Mouse (Mus musculus) neural tube, embryonic 11.5 days (tissue): ENCODE data around the gene Amt. TPM values are rescaled to one million over a fixed set of nuclear protein-coding genes. Genes with fewer than 3 reads are reported as not detected.

Experiments used
- ATAC-seq: fragments of 200-750 bp; cut with Nextera tagmentation; 2 replicates; pipeline ENCODE4 v1.8.0; 2017; ENCODE audit warnings: moderate number of reproducible peaks, mild to moderate bottlenecking, moderate TSS enrichment, moderate library complexity; ENCODE audit not compliant: insufficient read depth, low FRiP score, low TSS enrichment
- DNase-seq: peaks from one replicate; pipeline ENCODE4 v3.0.0-alpha.2; 2015; ENCODE audit warnings: low spot score
- H3K27ac ChIP-seq: fragments of 300-500 bp; sonication (generic); 2 replicates; pipeline ENCODE4 v1.5.1; 2014; ENCODE audit warnings: low read depth, mild to moderate bottlenecking, low read length
- H3K27me3 ChIP-seq: fragments of 300-500 bp; sonication (generic); 2 replicates; pipeline ENCODE4 v1.6.1; 2014; ENCODE audit warnings: mild to moderate bottlenecking, low read length, mixed read lengths; ENCODE audit not compliant: control insufficient read depth, insufficient read depth
- H3K36me3 ChIP-seq: fragments of 300-500 bp; sonication (generic); 2 replicates; pipeline ENCODE4 v1.6.1; 2014; ENCODE audit warnings: mild to moderate bottlenecking, low read length, moderate library complexity, mixed read lengths; ENCODE audit not compliant: control insufficient read depth, insufficient read depth
- H3K4me1 ChIP-seq: fragments of 300-500 bp; sonication (generic); 2 replicates; pipeline ENCODE4 v1.6.1; 2014; ENCODE audit warnings: low read length, mixed read lengths; ENCODE audit not compliant: control insufficient read depth, insufficient read depth
- H3K4me2 ChIP-seq: fragments of 300-500 bp; sonication (generic); 2 replicates; pipeline ENCODE4 v1.6.1; 2014; ENCODE audit warnings: low read depth, mild to moderate bottlenecking, moderate library complexity
- H3K4me3 ChIP-seq: fragments of 300-500 bp; sonication (generic); 2 replicates; pipeline ENCODE4 v1.5.1; 2014; ENCODE audit warnings: low read depth, low read length
- H3K9ac ChIP-seq: fragments of 300-500 bp; sonication (generic); 2 replicates; pipeline ENCODE4 v1.6.1; 2014; ENCODE audit warnings: mild to moderate bottlenecking, low read length
- H3K9me3 ChIP-seq: fragments of 300-500 bp; sonication (generic); 2 replicates; pipeline ENCODE4 v1.6.1; 2016; ENCODE audit warnings: low read length; ENCODE audit not compliant: control insufficient read depth
- WGBS: fragments of 180-500 bp; shearing (Covaris S2); extraction: QIAGEN DNeasy Blood & Tissue Kit; methylation state at CpG from one replicate; pipeline ENCODE4 v1.1.7; 2014; 5-methylcytosine and 5-hydroxymethylcytosine counted together
- polyA plus RNA-seq: library from polyadenylated mRNA; unstranded; fragments of >200 nt; fragmentation: Nextera tagmentation; extraction: Ambion mirVana; gene quantifications from 2 replicates; pipeline ENCODE4 v1.2.1, GENCODE M21; 2014

Gene Amt
- 18.8 and 18.9 TPM in 2 replicates for polyA plus RNA-seq

GRCm38 (mm10) chr9:108296453-108297355 is at the start of gene Amt:
Amt (plus strand) TSS chr9:108296853.
- Histone ChIP-seq H3K4me2 (peak within 1 kb of the TSS; percentile 52), H3K9me3 (no peaks in the 10 kb centered on the region), H3K27me3 (no peaks in the 10 kb centered on the region), H3K9ac (peak within 1 kb of the TSS; percentile 55), H3K4me1 (peaks cover 7% of the 10 kb centered on the region), H3K4me3 (peak within 1 kb of the TSS; percentile 34), H3K36me3 (no peaks in the 10 kb centered on the region), H3K27ac (peak within 1 kb of the TSS; percentile 34; the same call in 1 of the 2 replicates)
- ATAC-seq (peak; percentile 83), DNase-seq (peak; percentile 70)
- 22% methylated on average over 18 of the region's 18 CpGs for WGBS

GRCm38 (mm10) chr9:108248957-108249356 is 47.7 kb upstream of the Amt start:
- ATAC-seq (no peak), DNase-seq (no peak)
- WGBS = 62% methylated on average over 5 of the region's 5 CpGs
- Histone ChIP-seq H3K4me2 (no peak overlapping the region), H3K9ac (no peak overlapping the region), H3K27ac (no peak overlapping the region), H3K36me3 (peaks cover 3% of the 10 kb centered on the region; the same call in 1 of the 2 replicates), H3K27me3 (no peaks in the 10 kb centered on the region), H3K9me3 (no peaks in the 10 kb centered on the region), H3K4me3 (no peak overlapping the region), H3K4me1 (no peaks in the 10 kb centered on the region)

DNA sequence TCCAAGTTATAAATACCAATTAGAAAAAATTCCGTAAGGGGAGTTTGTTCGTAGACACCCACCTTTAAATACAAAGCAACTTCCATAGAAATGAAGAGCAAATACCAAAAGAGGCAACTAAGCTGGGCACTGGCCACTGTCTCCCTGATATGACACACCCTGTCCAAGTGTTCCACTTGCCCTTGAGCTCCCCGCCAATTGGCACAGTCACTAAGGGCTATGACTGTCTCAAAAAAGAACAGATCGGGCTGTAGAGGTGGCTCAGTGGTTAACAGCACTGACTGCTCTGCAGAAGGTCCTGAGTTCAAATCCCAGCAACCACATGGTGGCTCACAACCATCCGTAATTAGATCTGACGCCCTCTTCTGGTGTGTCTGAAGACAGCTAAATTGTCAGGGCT is 44.8 kb upstream of the Amt start:
- Histone ChIP-seq H3K4me1 (no peaks in the 10 kb centered on the region), H3K9me3 (no peaks in the 10 kb centered on the region), H3K4me2 (no peak overlapping the region), H3K36me3 (peaks cover 3% of the 10 kb centered on the region; the same call in 1 of the 2 replicates), H3K27me3 (no peaks in the 10 kb centered on the region), H3K4me3 (no peak overlapping the region), H3K27ac (no peak overlapping the region), H3K9ac (no peak overlapping the region)
- 92% methylated on average over 6 of the region's 6 CpGs for WGBS
- DNase-seq (no peak), ATAC-seq (no peak)

DNA sequence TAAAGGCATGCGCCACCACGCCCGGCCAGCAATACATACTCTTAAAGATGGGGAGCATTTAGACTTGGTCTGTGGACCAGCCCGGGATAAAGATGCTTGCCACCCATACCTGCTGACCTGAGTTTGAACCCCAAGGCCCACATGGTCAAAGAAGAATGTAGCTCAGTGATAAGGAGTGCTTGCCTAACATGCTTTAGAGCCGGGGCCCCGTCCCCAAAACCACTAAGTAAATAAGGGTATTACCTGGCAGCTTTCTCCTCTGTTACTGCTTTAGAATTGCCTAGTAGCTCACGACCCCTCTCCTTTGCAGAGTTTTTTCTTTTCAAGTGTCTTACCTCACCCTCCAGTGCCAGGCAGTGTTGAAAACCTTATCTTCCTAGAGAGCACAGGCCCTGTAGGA is 43.9 kb upstream of the Amt start:
- WGBS = 95% methylated on average over 7 of the region's 7 CpGs
- ATAC-seq (no peak), DNase-seq (no peak)
- H3K9ac ChIP-seq = no peak overlapping the region
- H3K9me3 ChIP-seq = no peaks in the 10 kb centered on the region
- no peak overlapping the region for H3K4me2 ChIP-seq
- peaks cover 3% of the 10 kb centered on the region; the same call in 1 of the 2 replicates for H3K36me3 ChIP-seq
- H3K4me3 ChIP-seq = no peak overlapping the region
- no peaks in the 10 kb centered on the region for H3K27me3 ChIP-seq
- H3K27ac ChIP-seq = no peak overlapping the region
- no peaks in the 10 kb centered on the region for H3K4me1 ChIP-seq

GRCm38 (mm10) chr9:108260526-108260925 is 36.1 kb upstream of the Amt start:
- Histone ChIP-seq H3K36me3 (no peaks in the 10 kb centered on the region), H3K9me3 (no peaks in the 10 kb centered on the region), H3K4me3 (no peak overlapping the region), H3K27me3 (no peaks in the 10 kb centered on the region), H3K27ac (no peak overlapping the region), H3K4me2 (no peak overlapping the region), H3K4me1 (peaks cover 15% of the 10 kb centered on the region), H3K9ac (no peak overlapping the region)
- no peak for DNase-seq
- ATAC-seq = no peak
- 87% methylated on average over 4 of the region's 4 CpGs for WGBS

DNA sequence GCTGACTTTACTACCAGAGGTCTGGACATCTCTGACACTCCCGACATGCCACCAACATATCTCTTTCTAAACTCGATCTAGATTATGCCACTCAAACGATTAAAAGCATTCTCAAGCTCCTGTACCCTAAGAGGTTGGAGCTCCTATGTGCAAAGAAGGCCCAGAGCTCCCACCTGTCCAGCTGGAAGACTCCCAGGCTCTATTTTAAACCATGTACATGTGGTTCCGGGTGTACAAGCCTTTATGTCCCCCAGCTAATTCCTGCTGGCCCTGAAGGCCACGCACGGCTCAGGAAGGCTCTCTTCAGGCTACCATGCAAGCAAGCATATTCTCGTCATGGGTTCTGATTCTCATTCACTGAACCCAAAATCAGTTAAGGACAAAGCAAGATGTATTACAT is 34.8 kb upstream of the Amt start:
- 70% methylated on average over 7 of the region's 7 CpGs for WGBS
- H3K4me3 ChIP-seq = peak overlapping the region; percentile 78; the same call in 1 of the 2 replicates

DNA sequence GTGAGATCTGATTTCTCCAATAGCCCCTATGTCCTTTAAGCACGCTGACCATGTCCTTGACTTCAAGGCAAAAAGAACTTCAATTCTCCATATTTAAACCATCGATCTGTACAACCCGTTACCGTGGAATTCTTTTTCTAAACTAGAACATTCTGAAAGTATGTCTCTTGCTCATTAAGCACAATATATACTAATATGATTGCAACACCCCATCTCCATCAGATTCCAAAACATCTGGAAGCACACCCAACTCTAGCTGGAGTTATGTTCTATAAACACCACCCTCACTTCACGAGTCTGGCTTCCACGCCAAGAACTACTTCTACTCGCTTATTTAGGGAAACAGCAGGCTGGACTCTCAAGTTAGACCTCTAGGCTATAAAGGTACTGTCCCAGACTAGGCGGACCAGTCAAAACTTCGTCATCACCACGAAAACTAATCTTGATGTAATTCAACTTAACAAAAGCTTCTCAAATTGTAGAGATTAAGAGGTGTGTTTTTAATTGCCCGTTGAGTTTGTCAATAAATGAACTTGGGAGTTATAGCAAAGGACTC is 34.1 kb upstream of the Amt start:
- Histone ChIP-seq H3K27me3 (no peaks in the 10 kb centered on the region), H3K4me3 (peak overlapping the region; percentile 78), H3K36me3 (no peaks in the 10 kb centered on the region), H3K4me1 (peaks cover 15% of the 10 kb centered on the region), H3K9ac (peak overlapping the region; percentile 81), H3K27ac (no peak overlapping the region), H3K4me2 (peak overlapping the region; percentile 53), H3K9me3 (no peaks in the 10 kb centered on the region)
- WGBS = 49% methylated on average over 11 of the region's 11 CpGs
- no peak for DNase-seq
- ATAC-seq = no peak

More for the DNA sequence above, 34.8 kb upstream of the Amt start:
- Histone ChIP-seq H3K27me3 (no peaks in the 10 kb centered on the region), H3K4me1 (peaks cover 15% of the 10 kb centered on the region), H3K9ac (no peak overlapping the region), H3K4me2 (peak overlapping the region; percentile 53), H3K9me3 (no peaks in the 10 kb centered on the region), H3K27ac (no peak overlapping the region), H3K36me3 (no peaks in the 10 kb centered on the region)
- DNase-seq (no peak), ATAC-seq (no peak)

DNA sequence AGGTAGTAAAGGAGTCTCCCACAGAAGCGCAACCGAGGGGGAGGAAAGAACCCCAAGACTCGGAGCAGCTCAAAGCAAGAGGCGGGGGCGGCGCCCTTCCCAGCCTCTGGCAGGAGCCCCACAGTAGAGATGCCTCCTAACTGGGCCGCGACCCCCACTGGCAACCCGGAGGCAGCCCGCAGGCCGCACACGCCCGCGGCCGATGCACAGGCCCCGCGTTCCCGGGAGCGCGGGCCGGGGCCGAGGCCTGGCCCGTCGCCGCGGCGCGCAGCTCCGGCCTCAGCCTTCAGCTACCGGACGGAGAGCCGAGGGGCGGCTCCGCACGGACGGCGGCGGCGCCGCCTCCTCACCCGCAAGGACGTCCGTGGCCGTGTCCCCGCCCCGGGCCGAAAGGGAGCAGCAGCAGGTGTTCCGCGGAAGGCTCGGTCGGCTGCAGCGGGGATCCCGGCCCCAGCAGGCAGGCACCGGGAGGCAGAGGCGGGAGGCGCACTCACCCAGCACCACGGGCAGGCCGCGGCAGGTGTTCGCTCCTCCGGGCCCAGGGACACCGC is 33.4 kb upstream of the Amt start:
- H3K36me3 ChIP-seq = no peaks in the 10 kb centered on the region
- DNase-seq = peak; percentile 59
- H3K27me3 ChIP-seq = no peaks in the 10 kb centered on the region
- peaks cover 15% of the 10 kb centered on the region for H3K4me1 ChIP-seq
- H3K27ac ChIP-seq = peak overlapping the region; percentile 86
- ATAC-seq = peak; percentile 67
- 1% methylated on average over 52 of the region's 62 CpGs for whole genome bisulfite sequencing
- no peaks in the 10 kb centered on the region for H3K9me3 ChIP-seq
- peak overlapping the region; percentile 81 for H3K9ac ChIP-seq
- peak overlapping the region; percentile 78 for H3K4me3 ChIP-seq
- peak overlapping the region; percentile 53 for H3K4me2 ChIP-seq
